Mouse (Mus musculus) testis, adult 2 months (tissue): ENCODE measurements at regions not wholly inside any gene's neighbourhood (a gene's known extent, or its start where the extent isn't known, plus 50 kb on each side); places are given as distances from the start of the nearest gene placed in this dataset.

Experiments used
- H3K27ac ChIP-seq: fragments of 200-500 bp; 2 replicates; pipeline ENCODE4 v1.5.1; 2012; ENCODE audit warnings: low read depth, low read length; ENCODE audit not compliant: control insufficient read depth, insufficient read depth
- H3K27me3 ChIP-seq: fragments of 200-500 bp; 2 replicates; pipeline ENCODE4 v1.6.1; 2012; ENCODE audit warnings: mild to moderate bottlenecking, low read length, moderate library complexity; ENCODE audit not compliant: control insufficient read depth, insufficient read depth
- H3K36me3 ChIP-seq: fragments of 200-500 bp; 2 replicates; pipeline ENCODE4 v1.6.1; 2012; ENCODE audit warnings: mild to moderate bottlenecking, low read length; ENCODE audit not compliant: control insufficient read depth, insufficient read depth
- H3K4me1 ChIP-seq: fragments of 200-500 bp; 2 replicates; pipeline ENCODE4 v1.6.1; 2012; ENCODE audit warnings: low read length; ENCODE audit not compliant: control insufficient read depth, insufficient read depth
- H3K4me3 ChIP-seq: fragments of 200-500 bp; 2 replicates; pipeline ENCODE4 v1.5.1; 2012; ENCODE audit warnings: low read depth, mild to moderate bottlenecking, low read length, moderate library complexity, mixed read lengths; ENCODE audit not compliant: control insufficient read depth
- CTCF ChIP-seq: fragments of 200-500 bp; IDR thresholded peaks from 2 replicates; pipeline ENCODE4 v1.5.1; 2012; ENCODE audit warnings: low read depth, mild to moderate bottlenecking, inconsistent platforms, low read length, moderate library complexity; ENCODE audit not compliant: control insufficient read depth, insufficient read depth, insufficient replicate concordance
- POLR2A ChIP-seq: fragments of 200-500 bp; IDR thresholded peaks from 2 replicates; pipeline ENCODE4 v1.6.1; 2012; ENCODE audit warnings: low read depth, mild to moderate bottlenecking, inconsistent platforms, low read length, moderate library complexity; ENCODE audit not compliant: control insufficient read depth

DNA sequence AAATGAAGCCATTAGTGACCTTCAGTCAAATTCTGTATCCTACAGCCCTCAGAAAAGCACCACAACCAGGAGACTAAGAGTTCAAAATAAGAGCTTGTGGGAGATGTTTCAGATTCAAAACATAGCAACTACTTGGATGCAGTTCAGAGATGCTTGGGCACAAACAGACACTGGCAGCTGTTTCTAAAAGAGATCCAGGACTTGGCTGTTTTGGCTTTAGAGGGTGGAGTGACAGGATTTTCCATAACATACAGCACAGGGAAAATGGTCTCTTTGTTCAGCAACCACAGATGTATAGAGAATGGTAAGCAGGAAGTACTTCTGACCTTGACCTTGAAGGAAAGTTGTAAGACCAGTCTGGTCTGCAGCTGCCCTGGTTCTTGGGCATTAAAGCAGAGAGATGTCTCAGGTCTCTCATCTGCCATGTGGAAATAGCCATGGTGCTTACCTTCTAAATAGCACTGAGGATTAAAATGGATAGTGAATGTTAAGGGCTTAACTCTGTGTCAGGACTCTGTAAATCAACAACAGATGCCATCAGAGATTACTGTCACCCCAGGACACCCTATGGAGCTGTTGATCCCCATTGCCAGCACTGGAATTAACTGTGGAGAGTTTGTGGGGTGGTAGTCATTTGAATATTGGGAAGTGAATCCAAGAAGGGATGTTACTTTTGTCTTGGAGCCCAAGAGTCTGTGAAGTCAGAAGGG, 2775.0 kb upstream of the Lrrc6 start:
- Histone ChIP-seq H3K4me1 (no peaks in the 10 kb centered on the region), H3K4me3 (no peak overlapping the region), H3K27me3 (no peaks in the 10 kb centered on the region), H3K27ac (no peak overlapping the region), H3K36me3 (no peaks in the 10 kb centered on the region)
- no peak for TF ChIP-seq CTCF
- no peak for TF ChIP-seq POLR2A

DNA sequence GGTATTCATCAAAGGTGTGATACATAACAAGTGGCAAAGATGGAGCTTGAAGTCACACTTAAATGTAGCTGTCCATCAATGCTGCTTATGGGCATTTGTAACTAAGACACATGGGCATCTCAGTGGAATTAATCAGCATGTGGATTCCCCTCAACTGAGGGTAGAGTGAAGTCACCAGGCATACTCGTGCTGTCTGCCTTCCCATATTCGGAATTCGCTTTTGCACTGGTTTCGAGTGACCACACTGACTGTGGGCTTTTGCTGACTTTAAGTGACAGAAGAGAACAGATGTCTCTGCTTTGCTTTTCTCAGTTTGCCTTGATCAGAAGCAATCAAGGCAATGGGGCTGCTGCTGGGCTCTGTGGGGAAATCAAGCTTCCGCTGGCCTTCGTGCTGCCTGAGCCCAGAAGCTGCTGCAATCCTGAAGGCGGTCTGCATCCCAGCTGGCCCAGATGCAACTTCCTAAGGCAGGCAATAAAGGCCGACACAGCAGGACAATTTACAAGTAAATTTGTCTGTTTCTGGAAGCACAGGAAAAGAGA, 2773.6 kb upstream of the Lrrc6 start:
- H3K4me1 ChIP-seq, result no peaks in the 10 kb centered on the region
- no peaks in the 10 kb centered on the region for H3K36me3 ChIP-seq
- no peak overlapping the region for H3K27ac ChIP-seq
- H3K4me3 ChIP-seq, result no peak overlapping the region
- H3K27me3 ChIP-seq, result no peaks in the 10 kb centered on the region
- no peak for TF ChIP-seq POLR2A
- no peak for TF ChIP-seq CTCF

DNA sequence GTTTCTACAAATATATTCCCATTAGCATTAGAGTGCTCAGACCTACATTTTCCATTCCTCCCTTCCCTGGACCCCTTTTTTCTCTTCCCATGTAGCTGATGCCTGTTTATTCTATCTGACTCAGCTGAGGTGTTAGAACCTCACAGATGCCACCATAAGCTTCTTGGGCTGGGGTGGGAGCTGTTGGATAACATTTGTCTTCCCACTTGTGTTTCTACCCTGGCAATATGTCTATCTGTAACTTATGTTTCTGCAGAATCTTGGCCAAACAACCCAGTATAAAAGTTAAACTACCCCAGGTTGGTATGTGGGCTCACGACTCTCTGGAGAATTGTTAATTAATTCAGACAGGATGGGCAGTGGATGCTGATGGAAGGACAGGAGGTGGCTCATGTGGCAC, 2772.8 kb upstream of the Lrrc6 start:
- no peaks in the 10 kb centered on the region for H3K27me3 ChIP-seq
- H3K4me1 ChIP-seq, result no peaks in the 10 kb centered on the region
- no peak overlapping the region for H3K4me3 ChIP-seq
- no peaks in the 10 kb centered on the region for H3K36me3 ChIP-seq
- no peak overlapping the region for H3K27ac ChIP-seq
- TF ChIP-seq POLR2A (no peak), CTCF (no peak)

- no peaks in the 10 kb centered on the region for H3K36me3 ChIP-seq
- H3K27ac ChIP-seq, result no peak overlapping the region
- TF ChIP-seq CTCF (no peak), POLR2A (no peak)
- no peak overlapping the region for H3K4me3 ChIP-seq
- H3K27me3 ChIP-seq, result no peaks in the 10 kb centered on the region
- no peaks in the 10 kb centered on the region for H3K4me1 ChIP-seq
These were observed 2761.2 kb upstream of the Lrrc6 start for GRCm38 (mm10) chr15:69261940-69262339.

GRCm38 (mm10) chr15:69257161-69257778, 2756.6 kb upstream of the Lrrc6 start:
- H3K4me3 ChIP-seq, result no peak overlapping the region
- no peaks in the 10 kb centered on the region for H3K4me1 ChIP-seq
- TF ChIP-seq POLR2A (no peak), CTCF (no peak)
- H3K27me3 ChIP-seq, result no peaks in the 10 kb centered on the region
- H3K36me3 ChIP-seq, result no peaks in the 10 kb centered on the region
- no peak overlapping the region for H3K27ac ChIP-seq

DNA sequence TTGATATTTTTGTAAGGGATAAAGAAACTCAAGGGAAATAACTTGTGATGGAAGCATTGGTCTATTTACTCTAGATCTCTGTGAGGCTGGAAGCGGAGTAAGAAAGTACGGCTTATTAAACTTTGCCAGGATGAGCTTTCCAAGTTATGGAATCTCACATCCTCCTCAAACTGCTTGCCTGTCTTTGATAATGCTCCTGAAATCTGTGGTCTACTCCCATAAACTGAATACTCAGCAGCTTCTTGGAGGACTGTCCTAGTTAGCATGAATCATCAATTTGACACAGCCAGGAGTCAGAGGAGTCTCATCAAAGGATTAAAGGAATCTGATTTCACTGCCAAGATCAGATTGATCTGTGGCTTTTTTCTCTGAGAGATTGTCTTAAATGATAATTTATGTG, 2753.0 kb upstream of the Lrrc6 start:
- H3K4me3 ChIP-seq, result no peak overlapping the region
- H3K27me3 ChIP-seq, result no peaks in the 10 kb centered on the region
- no peaks in the 10 kb centered on the region for H3K4me1 ChIP-seq
- no peak for TF ChIP-seq CTCF
- no peak for TF ChIP-seq POLR2A
- no peaks in the 10 kb centered on the region for H3K36me3 ChIP-seq
- H3K27ac ChIP-seq, result no peak overlapping the region

- H3K4me3 ChIP-seq, result no peak overlapping the region
- no peaks in the 10 kb centered on the region for H3K36me3 ChIP-seq
- TF ChIP-seq CTCF (no peak), POLR2A (no peak)
These were observed 2751.4 kb upstream of the Lrrc6 start for GRCm38 (mm10) chr15:69252095-69252494.

More at GRCm38 (mm10) chr15:69252095-69252494, 2751.4 kb upstream of the Lrrc6 start:
- no peaks in the 10 kb centered on the region for H3K27me3 ChIP-seq
- H3K4me1 ChIP-seq, result no peaks in the 10 kb centered on the region
- no peak overlapping the region for H3K27ac ChIP-seq
